Mouse (Mus musculus) liver, adult 2 months (tissue): ENCODE measurements around the gene Gm49318.

Source experiments
- CTCF ChIP-seq: fragments of 200-500 bp; IDR thresholded peaks from 2 replicates; pipeline ENCODE4 v1.5.1; 2011; ENCODE audit warnings: low read depth, low read length, control low read depth
- POLR2A ChIP-seq: fragments of 200-500 bp; IDR thresholded peaks from 2 replicates; pipeline ENCODE4 v1.6.1; 2011; ENCODE audit warnings: low read length, control low read depth; ENCODE audit not compliant: insufficient read depth; ENCODE audit errors: extremely low read depth

- no peak for TF ChIP-seq CTCF
- no peak for TF ChIP-seq POLR2A
These were observed 16.1 kb upstream of the Gm49318 start for GRCm38 (mm10) chr9:22087034-22087618.
